In the genomic region with DNA sequence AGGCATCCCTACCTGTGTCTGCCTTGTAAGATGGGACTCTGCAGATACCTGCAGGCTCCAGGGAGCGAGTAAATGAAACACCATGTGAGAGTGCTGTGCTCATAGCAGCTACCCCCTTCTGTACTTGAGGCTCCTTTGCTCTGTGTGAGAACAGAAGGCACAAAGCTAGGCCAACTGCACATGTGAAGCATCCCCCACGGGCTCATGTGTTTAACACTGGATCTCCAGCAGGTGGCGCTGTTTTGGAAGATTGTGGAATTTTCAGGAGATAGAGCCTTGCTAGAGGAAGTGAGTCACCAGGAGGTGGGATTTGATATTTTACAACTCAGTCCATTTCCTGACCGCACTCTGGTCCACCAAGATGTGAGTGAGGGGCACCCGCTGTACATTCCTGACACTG, we compare ENCODE assay signal across 17 mouse cellular contexts. TPM values are rescaled to one million over a fixed set of nuclear protein-coding genes. Genes with fewer than 3 reads are reported as not detected.
DNase-seq lines count a peak whose midpoint lies in the region; ATAC-seq and TF ChIP-seq lines count a peak whose summit lies in the region.
"Had no signal": no experiment of that assay in that cellular context is flagged by ENCODE, and none has a peak within 500 bp of the region (broad histone marks: within the 10 kb centered on the region; RNA-seq: fewer than 3 reads in every experiment).

No protein-coding gene starts in this region.

- no peak overlapping the region for H3K27ac ChIP-seq in forebrain, postnatal 0 days (ENCODE audit: low read depth, low read length)
- H3K27ac ChIP-seq in forebrain, embryonic 10.5 days = no peak overlapping the region
- H3K27ac ChIP-seq in layer of hippocampus, adult 2 months = no peak overlapping the region
- H3K27ac ChIP-seq in testis, adult 2 months (ENCODE audit: control insufficient read depth, insufficient read depth, low read depth, low read length) = no peak overlapping the region
- H3K27ac ChIP-seq: liver, embryonic 15.5 days had no signal

- H3K9me3 ChIP-seq in forebrain, postnatal 0 days (ENCODE audit: low read length) = no peaks in the 10 kb centered on the region
- H3K9me3 ChIP-seq in forebrain, embryonic 10.5 days = peaks cover 7% of the 10 kb centered on the region

- no peak for TF ChIP-seq POLR2A in testis, adult 2 months (IDR thresholded peaks at IDR 0.05; ENCODE audit: control insufficient read depth, low read depth, low read length)

- no peak overlapping the region for H3K9ac ChIP-seq in forebrain, postnatal 0 days
- H3K9ac ChIP-seq: liver, embryonic 15.5 days had no signal

- H3K27me3 ChIP-seq in forebrain, postnatal 0 days (ENCODE audit: insufficient read depth, low read length) = no peaks in the 10 kb centered on the region
- H3K27me3 ChIP-seq in forebrain, embryonic 10.5 days (ENCODE audit: poor library complexity, severe bottlenecking) = no peaks in the 10 kb centered on the region
- no peaks in the 10 kb centered on the region for H3K27me3 ChIP-seq in testis, adult 2 months (ENCODE audit: control insufficient read depth, insufficient read depth, low read length)
- H3K27me3 ChIP-seq: liver, embryonic 15.5 days had no signal

- no peak for DNase-seq in forebrain, postnatal 0 days
- no peak for DNase-seq in forebrain, embryonic 10.5 days (ENCODE audit: extremely low spot score, low spot score)
- DNase-seq in layer of hippocampus, adult 2 months (ENCODE audit: low spot score in 2 of 2) = no peak
- no peak for DNase-seq in layer of hippocampus, adult 18-20 months (ENCODE audit: low spot score in 2 of 2)
- no peak for DNase-seq in testis, postnatal 14 days (ENCODE audit: low spot score)
- DNase-seq in layer of hippocampus, adult 8-10 months (ENCODE audit: low spot score in 2 of 2) = no peak
- DNase-seq: cerebellum, adult 11-12 months; thymus, postnatal 4 days had no signal

- peak; percentile 45 for TF ChIP-seq CTCF in forebrain, postnatal 0 days (IDR thresholded peaks at IDR 0.05; ENCODE audit: low read depth)
- TF ChIP-seq CTCF in layer of hippocampus, adult 2 months (conservative IDR thresholded peaks at IDR 0.05) = peak; percentile 53
- TF ChIP-seq CTCF in testis, adult 2 months (IDR thresholded peaks at IDR 0.05; ENCODE audit: control insufficient read depth, insufficient read depth, insufficient replicate concordance, low read depth, low read length) = peak; percentile 58

- no peaks in the 10 kb centered on the region for H3K36me3 ChIP-seq in forebrain, postnatal 0 days (ENCODE audit: insufficient read depth)
- H3K36me3 ChIP-seq in forebrain, embryonic 10.5 days (replicated peaks) = no peaks in the 10 kb centered on the region
- no peaks in the 10 kb centered on the region for H3K36me3 ChIP-seq in testis, adult 2 months (ENCODE audit: control insufficient read depth, insufficient read depth, low read length)
- H3K36me3 ChIP-seq: heart, embryonic 10.5 days; liver, embryonic 15.5 days had no signal

- H3K4me1 ChIP-seq in forebrain, postnatal 0 days (ENCODE audit: insufficient read depth) = no peaks in the 10 kb centered on the region
- H3K4me1 ChIP-seq in forebrain, embryonic 10.5 days = peaks cover 18% of the 10 kb centered on the region
- H3K4me1 ChIP-seq in testis, adult 2 months (ENCODE audit: control insufficient read depth, insufficient read depth, low read length) = peaks cover 2% of the 10 kb centered on the region
- H3K4me1 ChIP-seq: liver, embryonic 15.5 days had no signal

- WGBS in forebrain, postnatal 0 days = 96% methylated on average over 5 of the region's 5 CpGs
- WGBS in forebrain, embryonic 10.5 days = 96% methylated on average over 5 of the region's 5 CpGs

- no peak overlapping the region for H3K4me3 ChIP-seq in forebrain, postnatal 0 days (ENCODE audit: low read depth, low read length)
- no peak overlapping the region for H3K4me3 ChIP-seq in forebrain, embryonic 10.5 days
- H3K4me3 ChIP-seq in layer of hippocampus, adult 2 months = no peak overlapping the region
- H3K4me3 ChIP-seq in testis, adult 2 months (ENCODE audit: control insufficient read depth, low read depth, low read length) = no peak overlapping the region
- H3K4me3 ChIP-seq: erythroblast, embryonic 14.5 days; heart, embryonic 10.5 days; liver, embryonic 15.5 days had no signal

- H3K4me2 ChIP-seq in forebrain, postnatal 0 days (ENCODE audit: low read depth) = no peak overlapping the region
- H3K4me2 ChIP-seq: liver, embryonic 15.5 days had no signal

- no peak for ATAC-seq in forebrain, postnatal 0 days
- no peak for ATAC-seq in megakaryocyte progenitor cell, adult 5-6 weeks (replicated peaks; ENCODE audit: poor library complexity)

RNA-seq across cellular contexts. Expression of a gene that starts 54.0 kb away (rescaled TPM):
- total RNA-seq in forebrain, postnatal 0 days (2014; rRNA removed) = not detected in 2 replicates
- polyA plus RNA-seq in forebrain, postnatal 0 days (2015; fragmentation: Nextera tagmentation; extraction: Ambion mirVana) = 0.06 TPM in 1 of 2 replicates, not detected in the other
- polyA plus RNA-seq in forebrain, embryonic 10.5 days (2016; fragmentation: Nextera tagmentation; extraction: Ambion mirVana) = not detected in 2 replicates
- total RNA-seq in layer of hippocampus, adult 2 months (2021) = not detected
- total RNA-seq in layer of hippocampus, adult 18-20 months (2021) = not detected
- 0.13 TPM in 1 of 2 replicates, not detected in the other for polyA plus RNA-seq in testis, adult 2 months (2012; rRNA removed)
- total RNA-seq in megakaryocyte progenitor cell, adult 5-6 weeks (2015) = not detected in 2 replicates
- total RNA-seq in megakaryocyte progenitor cell, adult 5-6 weeks (2017) = not detected in 2 replicates
- total RNA-seq in layer of hippocampus, adult 8-10 months (2022) = not detected
- total RNA-seq: common myeloid progenitor, adult 5-6 weeks; hematopoietic stem cell, adult 5-6 weeks; megakaryocyte, adult 5-6 weeks had no signal
- polyA plus RNA-seq: frontal cortex, adult 2 months had no signal
